Mouse (Mus musculus) MEL (cell line): Measurements from ENCODE around the gene 4931429L15Rik. TPM values are rescaled to one million over a fixed set of nuclear protein-coding genes. Genes with fewer than 3 reads are reported as not detected.

Source experiments
- DNase-seq: peaks from one replicate; pipeline ENCODE4 v3.0.0; 2011; ENCODE audit warnings: low read depth, low spot score
- H3K27ac ChIP-seq: 2 replicates; pipeline ENCODE4 v1.5.1; 2012; ENCODE audit warnings: low read depth, mild to moderate bottlenecking, control low read depth, low read length, moderate library complexity; ENCODE audit not compliant: control insufficient read depth
- H3K27me3 ChIP-seq, 2 experiments: fragments of 150-350 bp in 1 of 2; sonication (generic) in 1 of 2; 2 replicates each; pipeline ENCODE4 v1.6.1; 2012; ENCODE audit warnings: low read length in 2 of 2, mild to moderate bottlenecking in 2 of 2, improper control_type of control experiment in 1 of 2, moderate library complexity in 1 of 2; ENCODE audit not compliant: insufficient read depth in 2 of 2, control insufficient read depth in 1 of 2
- H3K36me3 ChIP-seq, 2 experiments: 2 replicates each; pipeline ENCODE4 v1.6.1; 2012 to 2014; ENCODE audit warnings: low read length in 2 of 2, improper control_type of control experiment in 1 of 2, inconsistent platforms in 1 of 2, mild to moderate bottlenecking in 1 of 2; ENCODE audit not compliant: insufficient read depth in 2 of 2, control insufficient read depth in 1 of 2
- H3K4me1 ChIP-seq, 2 experiments: fragments of 150-350 bp in 1 of 2; sonication (generic) in 1 of 2; 2 replicates each; pipeline ENCODE4 v1.6.1; 2012; ENCODE audit warnings: low read length in 2 of 2, improper control_type of control experiment in 1 of 2, mild to moderate bottlenecking in 1 of 2; ENCODE audit not compliant: insufficient read depth in 2 of 2, control insufficient read depth in 1 of 2
- H3K4me3 ChIP-seq, 2 experiments: fragments of 150-350 bp in 1 of 2; sonication (generic) in 1 of 2; 2 replicates each; pipeline ENCODE4 v1.5.1; 2012; ENCODE audit warnings: low read depth in 2 of 2, low read length in 2 of 2, mild to moderate bottlenecking in 2 of 2, moderate library complexity in 2 of 2, control low read depth in 1 of 2, improper control_type of control experiment in 1 of 2; ENCODE audit not compliant: control insufficient read depth in 1 of 2, insufficient read depth in 1 of 2
- H3K79me2 ChIP-seq: 2 replicates; pipeline ENCODE4 v1.6.1; 2012; ENCODE audit warnings: mild to moderate bottlenecking, low read length, moderate library complexity; ENCODE audit not compliant: control insufficient read depth, poor library complexity, insufficient read depth
- H3K9ac ChIP-seq: 2 replicates; pipeline ENCODE4 v1.6.1; 2012; ENCODE audit warnings: low read depth, mild to moderate bottlenecking, control low read depth, low read length, moderate library complexity; ENCODE audit not compliant: control insufficient read depth, poor library complexity, severe bottlenecking
- H3K9me3 ChIP-seq: fragments of 150-350 bp; sonication (generic); replicated peaks from 2 replicates; pipeline ENCODE4 v1.6.1; 2012; ENCODE audit warnings: mild to moderate bottlenecking, low read length, improper control_type of control experiment, moderate library complexity; ENCODE audit not compliant: insufficient read depth
- BHLHE40 ChIP-seq: IDR thresholded peaks from 2 replicates; pipeline ENCODE4 v1.6.1; 2012; ENCODE audit warnings: low read depth, mild to moderate bottlenecking, inconsistent platforms, low read length, improper control_type of control experiment, borderline replicate concordance
- CHD2 ChIP-seq: IDR thresholded peaks from 2 replicates; pipeline ENCODE4 v1.6.1; 2011; ENCODE audit warnings: low read length, improper control_type of control experiment
- CTCF ChIP-seq, 3 experiments: IDR thresholded peaks in 2 of 3; conservative IDR thresholded peaks in 1 of 3; 2 replicates each; pipeline ENCODE4 v1.5.1; 2011 to 2012; ENCODE audit warnings: low read length in 3 of 3, low read depth in 2 of 3, mild to moderate bottlenecking in 2 of 3, improper control_type of control experiment in 1 of 3, inconsistent platforms in 1 of 3, mixed read lengths in 1 of 3, moderate library complexity in 1 of 3; ENCODE audit not compliant: control insufficient read depth in 1 of 3, insufficient read depth in 1 of 3, poor library complexity in 1 of 3, severe bottlenecking in 1 of 3
- EP300 ChIP-seq, 2 experiments: IDR thresholded peaks; 2 replicates each; pipeline ENCODE4 v1.6.1; 2011; ENCODE audit warnings: improper control_type of control experiment in 2 of 2, low read length in 2 of 2, low read depth in 1 of 2, mild to moderate bottlenecking in 1 of 2
- GABPA ChIP-seq: IDR thresholded peaks from 2 replicates; pipeline ENCODE4 v1.6.1; 2012; ENCODE audit warnings: low read depth, mild to moderate bottlenecking, inconsistent platforms, low read length, improper control_type of control experiment, moderate library complexity
- GATA1 ChIP-seq: IDR thresholded peaks from 2 replicates; pipeline ENCODE4 v1.6.1; 2011; ENCODE audit warnings: low read depth, low read length, improper control_type of control experiment
- JUND ChIP-seq: IDR thresholded peaks from 2 replicates; pipeline ENCODE4 v1.6.1; 2011; ENCODE audit warnings: low read depth, mild to moderate bottlenecking, improper control_type of control experiment, low read length
- MAX ChIP-seq: IDR thresholded peaks from 2 replicates; pipeline ENCODE4 v1.6.1; 2011; ENCODE audit warnings: low read length, improper control_type of control experiment
- MAZ ChIP-seq: IDR thresholded peaks from 2 replicates; pipeline ENCODE4 v1.6.1; 2012; ENCODE audit warnings: low read depth, mild to moderate bottlenecking, inconsistent platforms, low read length, improper control_type of control experiment
- MXI1 ChIP-seq: IDR thresholded peaks from 2 replicates; pipeline ENCODE4 v1.6.1; 2011; ENCODE audit warnings: mild to moderate bottlenecking, low read depth, low read length, improper control_type of control experiment
- MYC ChIP-seq: IDR thresholded peaks from 2 replicates; pipeline ENCODE4 v1.6.1; 2011; ENCODE audit warnings: low read depth, mild to moderate bottlenecking, low read length, improper control_type of control experiment, moderate library complexity
- NELFE ChIP-seq: IDR thresholded peaks from 2 replicates; pipeline ENCODE4 v1.6.1; 2011; ENCODE audit warnings: low read depth, low read length, improper control_type of control experiment
- NRF1 ChIP-seq: IDR thresholded peaks from 2 replicates; pipeline ENCODE4 v1.6.1; 2014; ENCODE audit warnings: low read depth, mild to moderate bottlenecking, inconsistent platforms, low read length, improper control_type of control experiment, moderate library complexity; ENCODE audit not compliant: poor library complexity, insufficient read depth, severe bottlenecking
- RAD21 ChIP-seq: IDR thresholded peaks from 2 replicates; pipeline ENCODE4 v1.6.1; 2011; ENCODE audit warnings: mild to moderate bottlenecking, low read depth, low read length, improper control_type of control experiment
- SIN3A ChIP-seq: IDR thresholded peaks from 2 replicates; pipeline ENCODE4 v1.6.1; 2012; ENCODE audit warnings: low read length, improper control_type of control experiment, inconsistent platforms
- SMC3 ChIP-seq: IDR thresholded peaks from 2 replicates; pipeline ENCODE4 v1.6.1; 2011; ENCODE audit warnings: low read depth, low read length, improper control_type of control experiment
- TAL1 ChIP-seq: IDR thresholded peaks from 2 replicates; pipeline ENCODE4 v1.6.1; 2012; ENCODE audit warnings: mild to moderate bottlenecking, inconsistent platforms, low read length, moderate library complexity, mixed read lengths
- TBP ChIP-seq: IDR thresholded peaks from 2 replicates; pipeline ENCODE4 v1.8.0; 2011; ENCODE audit warnings: low read depth, low read length, improper control_type of control experiment
- TCF12 ChIP-seq: IDR thresholded peaks from 2 replicates; pipeline ENCODE4 v1.6.1; 2014; ENCODE audit warnings: low read depth, mild to moderate bottlenecking, inconsistent platforms, low read length, improper control_type of control experiment, moderate library complexity
- UBTF ChIP-seq: IDR thresholded peaks from 2 replicates; pipeline ENCODE4 v1.6.1; 2012; ENCODE audit warnings: low read depth, mild to moderate bottlenecking, inconsistent platforms, low read length, improper control_type of control experiment, moderate library complexity, borderline replicate concordance; ENCODE audit not compliant: insufficient read depth
- ZKSCAN1 ChIP-seq: IDR thresholded peaks from 2 replicates; pipeline ENCODE4 v1.6.1; 2012; ENCODE audit warnings: low read depth, mild to moderate bottlenecking, inconsistent platforms, low read length, improper control_type of control experiment, moderate library complexity
- ZMIZ1 ChIP-seq: IDR thresholded peaks from 2 replicates; pipeline ENCODE4 v1.6.1; 2012; ENCODE audit warnings: low read depth, mild to moderate bottlenecking, inconsistent platforms, low read length, improper control_type of control experiment, moderate library complexity
- ZNF384 ChIP-seq: IDR thresholded peaks from 2 replicates; pipeline ENCODE4 v1.6.1; 2012; ENCODE audit warnings: low read depth, mild to moderate bottlenecking, inconsistent platforms, low read length, improper control_type of control experiment
- polyA plus RNA-seq, 2 experiments: library from polyadenylated mRNA; stranded (reverse) in 1 of 2; unstranded in 1 of 2; fragments of >175 nt in 1 of 2; fragments of >200 nt in 1 of 2; gene quantifications; 2 replicates each; pipeline versions ENCODE4 v1.2.1 to v1.2.4; 2012; ENCODE audit warnings: low replicate concordance in 2 of 2, low read depth in 1 of 2; ENCODE audit not compliant: insufficient read length in 2 of 2, insufficient read depth in 1 of 2, missing spikeins in 1 of 2
- total RNA-seq: library from RNA; depleted of rRNA; stranded (reverse); fragments of 300-350 nt; gene quantifications from 2 replicates; pipeline ENCODE4 v1.2.3, GENCODE M21; 2012

The 4931429L15Rik gene
- total and polyA plus RNA-seq, 3 experiments: not detected

- H3K4me3 ChIP-seq: no peak overlapping the region
- no peaks in the 10 kb centered on the region for H3K4me1 ChIP-seq
- H3K27ac ChIP-seq: no peak overlapping the region
- no peaks in the 10 kb centered on the region for H3K36me3 ChIP-seq
- no peak for DNase-seq
- H3K79me2 ChIP-seq: no peaks in the 10 kb centered on the region
- TF ChIP-seq SIN3A: no peak
- no peak for TF ChIP-seq EP300 (IDR thresholded peaks at IDR 0.05; ENCODE audit: low read depth in 1 of 2, low read length in 2 of 2)
- TF ChIP-seq ZNF384: no peak
- TF ChIP-seq RAD21: no peak
- no peak for TF ChIP-seq TAL1
- H3K9ac ChIP-seq: no peak overlapping the region
- H3K27me3 ChIP-seq: peaks cover 0 to 4% of the 10 kb centered on the region in 2 experiments; a peak in 3 of 4 replicates
- H3K9me3 ChIP-seq: no peaks in the 10 kb centered on the region
Measured at GRCm38 (mm10) chr9:46350451-46350981, 30.7 kb upstream of the 4931429L15Rik start.

DNA sequence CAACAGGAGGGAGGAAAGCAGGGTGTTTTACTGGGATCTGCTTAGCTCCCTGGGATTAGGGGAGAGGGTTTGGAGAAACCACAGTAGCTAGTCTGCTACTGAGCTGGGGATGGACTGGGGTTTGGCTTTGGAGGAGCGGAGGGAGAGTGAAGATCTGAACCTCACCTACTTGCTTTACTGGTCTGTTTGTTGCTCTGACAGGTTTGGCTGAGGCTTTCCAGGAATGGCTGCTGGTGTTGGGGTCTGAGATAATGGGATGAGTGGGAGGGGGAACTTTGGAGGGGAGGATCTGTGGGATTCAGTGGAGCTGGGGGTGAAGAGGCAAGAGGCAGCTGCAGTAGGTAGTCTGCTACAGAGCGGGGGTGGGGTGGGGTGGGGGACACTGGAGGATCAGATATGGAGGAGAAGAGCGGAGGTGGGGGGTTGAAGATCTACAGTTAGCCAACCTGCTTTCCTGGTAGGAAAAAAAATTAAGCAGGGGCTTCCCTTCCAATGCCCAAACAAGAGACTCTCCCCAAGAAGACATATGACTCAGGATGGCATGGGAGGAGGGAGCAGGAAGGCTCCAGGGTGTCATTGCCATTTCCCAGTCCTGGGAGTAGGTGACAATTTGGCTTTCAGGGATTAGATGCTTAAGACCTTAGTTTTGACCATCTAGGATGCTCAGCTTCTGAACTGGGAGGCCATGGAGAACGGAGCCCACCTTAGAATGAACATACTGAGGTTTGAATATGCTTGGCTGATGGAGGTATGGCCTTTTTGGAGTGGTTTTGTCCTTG, 26.3 kb upstream of the 4931429L15Rik start:
- TF ChIP-seq MAX (no peak), SMC3 (no peak), TCF12 (no peak), ZMIZ1 (no peak), MXI1 (no peak), ZKSCAN1 (no peak), EP300 (IDR thresholded peaks at IDR 0.05; ENCODE audit: low read depth in 1 of 2, low read length in 2 of 2) (no peak), NELFE (no peak), BHLHE40 (no peak), CTCF (IDR thresholded peaks at IDR 0.05 in 2 of 3, conservative IDR thresholded peaks at IDR 0.05 in 1 of 3; ENCODE audit: control insufficient read depth in 1 of 3, insufficient read depth in 1 of 3, low read depth in 2 of 3, low read length in 3 of 3, poor library complexity in 1 of 3, severe bottlenecking in 1 of 3) (no peak), JUND (no peak), NRF1 (no peak), GABPA (no peak), GATA1 (no peak), MAZ (no peak), MYC (no peak), TBP (no peak), UBTF (no peak), CHD2 (no peak)
- no peak overlapping the region for H3K4me3 ChIP-seq
- no peaks in the 10 kb centered on the region for H3K9me3 ChIP-seq
- no peaks in the 10 kb centered on the region for H3K79me2 ChIP-seq
- no peak overlapping the region for H3K27ac ChIP-seq
- no peaks in the 10 kb centered on the region for H3K4me1 ChIP-seq
- H3K27me3 ChIP-seq: peaks cover 4 to 9% of the 10 kb centered on the region in 2 experiments; a peak in 3 of 4 replicates
- no peaks in the 10 kb centered on the region for H3K36me3 ChIP-seq
- no peak overlapping the region for H3K9ac ChIP-seq
- no peak for DNase-seq
